Mouse (Mus musculus): ENCODE data around the gene Brd7.

- TF ChIP-seq CTCF (IDR thresholded peaks at IDR 0.05; ENCODE audit: extremely low read depth, insufficient read depth, insufficient read length, insufficient replicate concordance) = no peak
- no peak for TF ChIP-seq POLR2A (IDR thresholded peaks at IDR 0.05; ENCODE audit: low read depth, low read length)
Measured at GRCm38 (mm10) chr8:88307736-88308135, 54.3 kb downstream of the Brd7 start.

Data from spleen, adult 2 months (tissue).